Mouse (Mus musculus) neutrophil, adult 5-6 weeks (primary cell): Measurements from ENCODE around the gene Cwh43. TPM values are rescaled to one million over a fixed set of nuclear protein-coding genes. Genes with fewer than 3 reads are reported as not detected.

Experiments
- ATAC-seq: fragments of 151-379, 151-347 bp; 2 replicates; pipeline ENCODE4 v1.8.0; 2017; ENCODE audit warnings: mild to moderate bottlenecking, moderate TSS enrichment; ENCODE audit not compliant: insufficient number of reproducible peaks, poor library complexity, low FRiP score, severe bottlenecking; ENCODE audit errors: extremely low read depth
- total RNA-seq: library from RNA; stranded (forward); fragments of 200-1000 nt; gene quantifications from 2 replicates; pipeline ENCODE4 v1.2.3, GENCODE M21; 2017

Gene Cwh43
- not detected in 2 replicates for total RNA-seq

DNA sequence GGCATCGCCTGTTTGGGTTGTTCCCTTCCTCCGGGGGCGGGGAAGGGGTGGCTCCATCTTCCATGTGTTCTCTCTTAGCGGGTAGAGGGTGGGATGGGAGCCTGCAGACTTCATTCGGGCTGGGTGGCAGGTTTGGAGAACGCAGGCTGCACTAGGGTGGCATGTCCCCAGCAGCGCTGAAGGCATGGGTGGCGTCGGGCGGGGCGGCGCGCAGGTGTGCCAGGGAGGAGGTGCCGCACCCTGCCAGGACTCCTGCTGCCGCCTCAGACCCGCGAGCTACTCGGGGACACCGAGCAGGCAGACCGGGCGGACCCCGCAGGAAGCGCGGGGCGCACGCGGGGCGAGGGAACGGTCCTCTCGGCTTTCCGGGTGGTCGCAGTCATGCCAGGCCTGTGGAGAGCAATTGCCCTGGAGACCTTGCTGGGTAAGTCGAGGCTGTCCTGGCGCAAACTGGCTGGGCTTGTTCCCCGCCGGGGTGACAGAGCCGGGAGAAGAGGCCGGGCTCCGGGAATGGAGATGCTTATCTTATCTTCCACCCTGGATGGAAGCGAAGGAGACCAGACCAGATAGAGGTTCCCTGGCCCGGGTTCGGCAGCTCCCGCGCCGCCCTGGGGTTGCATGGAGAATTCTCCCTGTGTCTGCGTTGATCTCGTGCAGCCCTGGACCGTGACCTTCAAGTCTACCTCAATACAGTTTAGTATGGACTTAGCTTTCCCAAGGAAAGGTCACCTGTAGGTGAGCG lies at the start of gene Cwh43:
Cwh43 (plus strand) TSS at position 95 of the 742 bp plus-strand sequence.
- ATAC-seq: no peak

DNA sequence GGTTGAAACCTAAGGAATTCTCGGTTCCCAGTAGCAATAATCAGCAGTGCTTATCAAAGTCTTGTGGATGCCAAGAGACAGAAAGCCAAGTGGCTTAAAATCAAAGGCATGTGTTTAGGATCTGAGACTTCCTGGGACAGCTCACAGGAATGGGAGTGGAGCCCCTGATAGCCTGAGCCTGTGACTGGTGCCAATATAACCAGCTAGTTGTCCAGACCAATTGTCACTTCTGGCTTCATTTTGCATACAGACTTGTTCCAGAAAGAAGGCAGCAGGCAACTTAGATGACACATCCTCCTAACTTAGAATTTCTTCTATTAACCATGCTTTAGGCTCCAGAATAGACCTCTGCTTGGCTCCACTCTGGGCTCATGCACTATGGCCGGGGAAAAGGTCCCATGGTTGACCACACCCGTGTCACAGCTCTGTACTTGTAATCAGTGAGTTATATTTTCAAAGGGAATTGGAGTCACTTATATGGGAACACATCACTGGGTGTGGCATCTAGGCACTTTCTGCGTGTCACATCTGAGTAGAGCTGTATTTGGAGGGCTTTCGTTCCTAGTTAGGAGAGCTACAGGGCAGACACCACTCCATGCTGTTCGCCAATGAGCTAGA lies 46.6 kb upstream of the Cwh43 start:
- no peak for ATAC-seq

DNA sequence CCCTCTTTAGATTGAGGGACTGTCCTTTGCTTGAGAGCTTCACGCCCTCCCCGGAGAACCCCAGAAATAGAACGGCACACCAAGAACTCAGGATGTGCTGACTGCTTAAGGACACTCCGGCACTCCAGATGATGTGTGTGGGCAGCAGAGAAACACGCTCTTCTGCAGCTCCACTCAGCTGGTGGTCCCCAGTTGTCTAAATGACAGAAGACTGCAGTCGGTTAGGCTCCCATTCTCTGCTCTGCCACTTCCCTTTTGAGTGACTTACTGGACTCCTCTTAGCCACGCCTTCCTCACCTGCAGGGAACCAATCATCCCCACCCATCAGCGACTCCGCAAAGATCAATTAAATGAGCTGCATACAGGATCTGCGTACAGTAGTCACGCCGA lies 46.1 kb upstream of the Cwh43 start:
- no peak for ATAC-seq

DNA sequence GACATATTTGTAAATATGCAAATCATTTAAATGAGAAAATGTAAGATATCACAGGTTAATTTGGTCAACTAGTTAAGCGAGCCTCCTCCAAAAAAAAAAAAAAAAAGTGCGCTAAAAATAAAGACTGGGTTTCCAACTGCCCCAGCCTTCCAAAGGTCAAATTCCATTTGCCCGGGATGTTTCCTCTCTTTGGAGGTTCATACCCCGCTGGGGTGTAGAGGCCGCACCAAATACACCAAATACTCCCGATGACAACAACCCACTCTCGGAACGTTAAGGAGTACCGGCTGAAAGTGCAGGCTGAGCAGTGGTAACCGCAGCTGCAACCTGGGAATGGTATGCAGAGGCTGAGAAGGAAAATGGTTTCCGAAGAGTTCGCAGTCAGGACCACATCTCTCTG lies 45.6 kb upstream of the Cwh43 start:
- no peak for ATAC-seq

DNA sequence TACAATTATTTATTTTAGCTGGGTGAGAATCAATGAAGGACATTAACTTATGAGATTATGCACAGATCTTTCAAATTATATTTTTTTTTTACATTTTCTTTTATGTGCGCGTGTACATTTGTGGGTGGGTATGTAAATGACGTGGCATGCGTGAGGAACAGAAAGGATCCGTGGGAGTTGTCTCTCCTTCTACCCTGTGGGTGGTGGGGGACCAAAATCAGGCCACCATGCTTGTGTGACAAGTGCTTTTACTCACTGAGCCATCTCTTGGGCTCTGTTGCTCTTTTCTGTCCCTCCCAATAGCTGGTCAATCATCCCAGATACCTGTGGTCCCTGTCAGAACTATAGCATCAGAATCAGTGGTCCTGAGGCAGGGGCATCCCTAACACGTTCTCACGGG lies 43.5 kb upstream of the Cwh43 start:
- no peak for ATAC-seq

DNA sequence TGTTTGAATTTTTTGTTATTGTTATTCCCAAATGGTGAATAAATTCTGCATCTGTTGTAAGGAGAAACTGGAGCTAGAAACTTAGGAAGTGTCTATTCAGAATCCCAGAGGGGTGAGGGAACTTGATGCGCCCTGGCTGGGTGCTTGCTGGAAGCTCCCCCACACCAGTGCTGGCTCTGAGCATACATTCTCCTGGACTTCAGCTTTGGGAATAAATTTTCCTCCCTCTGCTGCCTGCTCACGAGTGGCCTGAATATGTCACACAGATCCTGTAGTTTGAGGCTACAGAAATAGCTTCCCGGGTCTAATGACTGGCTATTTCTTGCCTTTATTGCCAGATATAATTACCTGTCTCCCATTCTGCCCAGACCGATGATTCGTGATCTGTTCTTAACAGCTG lies 43.1 kb upstream of the Cwh43 start:
- no peak for ATAC-seq

DNA sequence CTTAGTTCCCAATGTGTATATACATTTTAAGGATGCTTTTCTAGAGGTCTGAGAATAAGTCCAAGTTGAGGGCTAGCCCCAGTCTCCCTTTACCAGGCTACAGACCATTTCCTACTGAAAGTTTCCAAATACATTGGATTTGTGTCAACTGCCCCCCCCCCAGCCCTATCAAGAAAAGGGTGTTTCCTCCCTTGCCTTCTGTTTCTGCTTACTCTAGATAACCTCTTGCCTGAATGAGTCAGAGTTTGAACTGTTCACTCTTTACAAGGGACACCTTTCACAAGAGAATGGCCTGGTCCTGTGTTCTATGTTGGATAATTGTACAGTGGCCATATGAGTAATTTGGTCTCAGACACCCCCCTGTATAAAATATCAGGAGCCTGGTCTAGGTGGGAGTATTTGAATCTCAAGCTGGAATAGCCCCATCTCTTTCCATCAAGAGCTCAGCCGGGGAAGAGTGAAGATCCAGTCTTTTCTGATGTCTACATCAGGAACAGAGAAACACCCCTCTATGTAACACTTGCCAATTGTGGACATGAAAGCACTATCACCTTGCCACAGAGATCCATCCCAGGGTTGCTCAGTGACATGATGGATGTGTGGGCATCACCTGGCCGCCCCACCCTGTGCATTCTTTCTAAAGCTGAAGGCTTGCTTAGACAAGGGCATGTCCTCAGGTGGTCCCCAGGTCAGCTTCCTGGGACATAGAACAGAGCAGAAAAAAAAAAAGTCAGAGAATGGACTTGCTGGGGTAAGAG lies 41.6 kb upstream of the Cwh43 start:
- ATAC-seq: no peak

DNA sequence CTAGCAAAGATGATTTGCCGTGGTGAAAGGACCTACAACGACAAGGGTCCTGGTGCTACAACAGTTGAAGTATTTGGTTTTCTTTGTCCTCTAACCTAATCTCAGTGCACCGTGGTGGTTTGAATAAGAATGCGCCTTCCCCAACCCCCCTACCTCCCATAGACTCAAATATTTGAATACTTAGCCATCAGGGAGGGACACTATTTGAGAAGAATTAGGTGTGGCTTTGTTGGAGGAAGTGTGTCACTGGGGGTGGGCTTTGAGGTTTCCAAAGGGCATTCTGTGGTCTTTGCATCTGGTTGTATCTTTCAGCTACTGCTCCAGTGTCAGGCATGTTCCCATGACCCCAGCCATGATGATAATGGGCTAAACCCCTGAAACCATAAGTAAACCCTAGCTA lies 38.0 kb upstream of the Cwh43 start:
- no peak for ATAC-seq

DNA sequence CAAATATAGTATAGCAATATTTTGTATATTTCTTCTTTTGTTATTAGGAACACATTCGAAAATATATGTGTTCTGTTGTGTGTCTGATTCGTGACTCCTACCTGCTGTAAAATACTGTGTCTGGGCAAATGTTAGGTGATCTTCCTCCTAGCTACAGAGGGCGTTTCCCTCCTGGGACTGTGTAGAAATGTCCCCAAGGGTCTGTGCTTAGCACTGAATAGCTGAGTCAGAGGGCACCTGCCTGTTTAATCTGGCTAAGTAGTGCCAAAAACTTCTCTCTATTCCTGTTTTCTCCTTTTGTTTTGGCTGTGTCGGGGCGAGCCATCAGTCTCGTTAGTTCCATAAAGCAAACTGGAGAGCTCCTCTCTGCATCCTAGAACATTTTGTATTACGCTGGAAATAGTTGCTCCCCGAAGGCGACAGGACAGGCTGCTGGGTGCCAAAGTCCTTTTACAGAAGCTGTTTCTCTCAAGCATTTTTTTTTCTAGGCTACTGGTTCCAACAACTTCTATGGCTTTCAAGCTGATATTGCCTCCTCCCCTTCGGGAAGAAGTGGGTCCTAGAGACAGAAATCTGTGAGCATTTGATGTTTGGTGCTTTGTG lies 36.9 kb upstream of the Cwh43 start:
- ATAC-seq: no peak

DNA sequence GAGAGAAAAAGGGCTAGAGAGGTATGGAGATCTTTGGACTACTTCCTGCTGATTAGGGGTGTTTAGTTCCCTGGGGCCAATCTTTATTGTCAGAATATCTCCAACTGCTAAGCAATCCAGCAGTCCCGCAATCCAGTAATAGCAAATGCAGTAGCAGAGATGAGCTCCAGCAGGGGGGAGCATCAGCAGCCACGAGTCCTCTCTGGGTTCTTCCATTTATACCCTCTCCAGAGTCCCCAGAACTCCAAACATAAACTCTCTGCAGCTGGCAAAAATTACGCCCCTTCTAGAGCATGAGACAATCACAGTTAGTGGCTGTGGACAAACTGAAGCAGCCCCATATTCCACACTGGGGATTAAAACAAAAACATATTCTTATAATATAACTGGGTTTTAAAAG lies 36.1 kb upstream of the Cwh43 start:
- ATAC-seq: no peak

DNA sequence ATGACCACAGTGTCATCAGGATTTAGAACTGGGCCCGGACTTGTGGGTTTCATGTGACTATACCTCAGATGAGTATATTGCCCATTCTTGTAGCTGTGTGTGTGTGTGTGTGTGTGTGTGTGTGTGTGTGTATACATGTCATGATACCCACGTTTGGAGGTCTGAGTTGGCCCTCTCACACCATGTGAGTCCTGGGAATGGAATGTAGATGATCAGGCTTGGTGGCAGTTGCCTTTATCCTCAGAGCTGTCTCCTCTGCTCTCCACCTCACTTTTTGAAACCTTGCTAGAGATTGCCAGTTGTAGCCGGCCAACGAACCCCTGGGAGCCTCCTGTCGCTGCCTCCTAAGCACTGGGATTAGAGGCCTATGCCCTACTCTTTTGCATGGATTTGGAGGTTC lies 33.3 kb upstream of the Cwh43 start:
- no peak for ATAC-seq

DNA sequence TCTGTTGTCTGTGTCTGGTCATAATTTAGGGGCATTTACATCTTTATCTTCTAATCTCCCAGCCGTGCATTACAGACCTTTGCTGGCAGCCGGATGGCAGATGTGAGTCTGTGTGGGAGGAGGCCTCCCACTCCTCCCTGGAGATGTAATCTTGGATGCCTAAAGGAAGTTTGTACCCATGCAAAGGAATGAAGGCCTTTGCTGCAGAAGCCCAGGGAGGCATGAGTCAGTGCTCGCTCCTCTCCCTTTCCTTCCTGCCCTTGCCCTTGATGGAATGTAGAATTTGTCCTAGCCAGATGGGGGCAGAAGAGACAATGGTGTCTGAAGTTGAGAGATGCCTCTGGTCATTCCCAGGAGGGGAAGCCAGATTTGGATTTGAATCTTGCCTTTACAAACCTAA lies 32.7 kb upstream of the Cwh43 start:
- ATAC-seq: no peak

DNA sequence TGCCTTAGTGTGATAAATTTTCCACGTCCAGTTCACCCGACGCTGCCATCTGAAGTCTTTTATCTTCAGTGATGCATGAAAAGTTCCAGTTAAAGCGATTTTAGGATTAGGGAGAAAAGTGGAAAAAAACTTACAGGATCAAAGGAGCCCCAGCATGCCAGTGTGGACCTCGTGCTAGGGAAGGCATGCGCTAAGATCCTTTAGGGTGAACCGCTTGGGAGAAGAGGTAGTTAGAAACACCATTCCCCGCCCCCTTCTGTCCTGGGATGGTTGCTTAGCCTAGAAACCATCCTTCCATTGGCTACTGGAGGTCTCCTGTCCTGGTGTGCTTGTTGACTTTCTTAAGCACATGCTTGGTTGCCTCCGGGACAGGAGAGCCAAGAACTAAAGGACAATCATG lies 29.8 kb upstream of the Cwh43 start:
- ATAC-seq: no peak

DNA sequence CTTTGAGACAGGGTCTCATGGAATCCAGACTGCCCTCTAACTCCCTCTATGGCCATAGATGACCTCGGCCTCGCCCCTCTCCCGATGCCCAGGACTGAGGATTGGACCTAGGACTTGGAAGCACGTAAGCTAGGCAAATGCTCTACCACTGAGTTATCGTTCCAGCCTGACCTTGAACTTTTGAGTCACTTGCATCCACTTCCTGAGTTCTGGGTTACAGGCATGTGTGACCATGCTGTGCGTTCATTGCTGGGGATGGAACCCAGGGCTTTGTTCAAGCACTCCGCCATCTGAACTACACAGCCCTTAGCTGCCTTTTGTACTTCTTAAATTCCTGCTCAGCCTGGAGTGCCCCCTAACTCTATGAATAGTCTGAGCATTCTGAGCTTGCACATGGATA lies 29.4 kb upstream of the Cwh43 start:
- ATAC-seq: no peak

DNA sequence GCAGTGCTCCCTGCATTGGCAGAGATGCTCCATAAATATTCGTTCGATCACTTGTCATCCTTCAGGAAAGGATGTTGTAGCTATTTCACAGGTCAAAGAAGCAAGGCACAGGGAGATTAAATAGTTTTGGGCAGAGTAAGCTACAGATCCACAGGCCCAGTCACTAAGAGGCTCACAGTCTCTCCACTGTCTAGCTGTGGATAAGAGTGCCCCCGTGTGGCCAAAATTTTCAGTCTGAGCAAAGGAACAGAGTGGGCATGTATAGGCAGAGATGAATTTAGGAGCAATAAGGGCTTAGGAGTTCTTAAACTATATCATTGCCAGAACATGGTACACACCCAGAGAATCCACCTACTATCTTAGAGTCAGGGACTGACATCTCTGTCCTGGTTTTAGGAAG lies 26.0 kb upstream of the Cwh43 start:
- no peak for ATAC-seq

DNA sequence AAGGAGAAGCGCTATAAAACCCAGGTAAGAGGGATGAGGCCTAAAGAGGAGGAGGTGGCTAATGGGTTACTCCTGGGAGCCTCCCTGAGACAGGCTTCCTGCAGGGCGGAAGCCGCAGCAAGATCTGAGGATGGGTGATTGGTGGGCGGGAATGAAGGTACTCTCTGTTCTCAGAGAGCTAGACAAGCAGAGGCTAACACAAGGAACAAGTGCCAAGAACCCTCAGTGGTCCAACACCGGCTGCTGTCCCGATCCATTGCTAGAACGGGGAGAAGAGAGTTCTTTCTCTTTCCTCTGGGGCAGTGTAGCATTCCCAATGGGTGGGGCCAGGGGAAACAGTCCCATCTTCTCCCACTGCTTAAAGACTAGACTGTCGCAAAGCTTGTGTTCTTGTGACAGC lies 25.0 kb upstream of the Cwh43 start:
- ATAC-seq: no peak

DNA sequence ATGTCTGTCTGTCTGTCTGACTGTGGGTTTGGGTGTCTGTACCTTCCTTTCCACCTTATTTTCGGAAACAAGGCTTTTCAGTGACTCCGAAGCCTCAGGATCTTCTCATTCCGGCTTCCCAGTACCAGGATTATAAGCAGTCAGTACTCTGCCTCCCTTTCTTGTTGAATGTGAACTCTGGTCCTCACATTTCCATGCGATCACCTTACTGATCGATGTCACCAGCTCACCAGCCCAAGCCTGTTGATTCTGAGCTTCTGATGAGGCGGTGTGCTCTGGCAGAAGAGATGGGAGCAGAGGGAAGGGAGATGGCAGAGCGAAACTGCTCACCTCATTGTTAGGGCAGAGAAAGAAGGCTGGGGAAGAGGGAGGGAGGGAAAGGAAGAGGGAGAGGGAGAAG lies 24.4 kb upstream of the Cwh43 start:
- no peak for ATAC-seq

DNA sequence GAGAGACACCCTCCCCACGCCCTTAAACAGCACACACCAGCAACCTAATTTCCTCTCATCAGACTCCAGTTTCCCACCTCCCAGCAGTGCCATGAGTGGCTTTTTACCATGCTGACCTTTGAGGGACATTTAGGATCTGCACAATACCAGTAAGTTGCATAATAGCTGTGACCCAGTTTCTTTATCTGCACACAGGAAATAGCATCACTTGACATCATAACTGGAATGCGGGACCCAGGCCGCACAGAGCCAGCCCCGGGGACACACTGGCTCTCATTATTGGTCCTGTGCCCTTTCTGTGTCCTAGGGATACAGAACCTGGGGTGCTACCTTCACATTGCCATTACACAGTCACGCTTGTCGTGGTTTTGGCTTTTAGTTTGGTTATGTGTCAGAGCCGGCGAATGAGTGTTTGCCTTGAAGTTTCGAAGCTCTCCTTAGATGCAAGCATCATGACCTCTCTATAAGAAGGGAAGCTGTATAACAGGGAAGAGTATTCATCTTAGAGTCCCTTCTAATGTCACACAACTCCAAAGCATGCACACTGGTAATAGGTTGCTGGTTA lies 23.8 kb upstream of the Cwh43 start:
- ATAC-seq: no peak
